Mouse (Mus musculus) layer of hippocampus, adult 9-10 months (tissue): ENCODE results near the gene Zscan22.
"Not testable (repeated sequence)": the region's sequence is repeated elsewhere in the genome, so short reads cannot be mapped to it uniquely, and the experiment has no call there.

Experiments
- DNase-seq: peaks from one replicate; pipeline ENCODE4 v3.0.0; 2022; ENCODE audit warnings: low spot score

Gene Zscan22

GRCm38 (mm10) chr7:12927693-12928589 is 30.3 kb downstream of the Zscan22 start:
- DNase-seq: no peak

DNA sequence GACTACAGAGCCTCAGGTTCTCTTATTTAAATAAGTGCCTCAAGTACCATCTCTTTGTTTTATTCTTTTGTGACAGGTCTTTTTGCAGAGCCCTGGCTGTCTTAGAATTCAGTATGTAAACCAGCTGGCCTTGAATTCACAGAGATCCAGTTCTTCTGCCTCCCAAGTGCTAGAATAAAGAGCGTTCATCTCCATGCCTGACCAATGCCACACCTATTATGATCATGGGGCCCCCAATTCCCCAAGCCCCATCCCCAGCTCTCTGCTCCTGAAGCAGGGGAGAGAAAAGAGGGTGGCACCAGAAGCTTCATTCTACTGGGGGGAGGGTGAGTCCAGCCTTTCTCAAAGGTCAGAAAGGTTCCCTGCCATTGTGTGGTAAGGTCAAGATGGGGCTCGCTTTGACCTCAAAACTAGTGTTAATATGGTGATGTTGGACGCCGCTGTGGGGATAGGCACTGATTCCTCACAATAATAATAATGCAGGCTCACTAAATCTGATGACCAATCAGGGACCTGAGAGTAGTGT is 36.1 kb downstream of the Zscan22 start:
- DNase-seq: no peak

GRCm38 (mm10) chr7:12934808-12935207 is 37.2 kb downstream of the Zscan22 start:
- no peak for DNase-seq

DNA sequence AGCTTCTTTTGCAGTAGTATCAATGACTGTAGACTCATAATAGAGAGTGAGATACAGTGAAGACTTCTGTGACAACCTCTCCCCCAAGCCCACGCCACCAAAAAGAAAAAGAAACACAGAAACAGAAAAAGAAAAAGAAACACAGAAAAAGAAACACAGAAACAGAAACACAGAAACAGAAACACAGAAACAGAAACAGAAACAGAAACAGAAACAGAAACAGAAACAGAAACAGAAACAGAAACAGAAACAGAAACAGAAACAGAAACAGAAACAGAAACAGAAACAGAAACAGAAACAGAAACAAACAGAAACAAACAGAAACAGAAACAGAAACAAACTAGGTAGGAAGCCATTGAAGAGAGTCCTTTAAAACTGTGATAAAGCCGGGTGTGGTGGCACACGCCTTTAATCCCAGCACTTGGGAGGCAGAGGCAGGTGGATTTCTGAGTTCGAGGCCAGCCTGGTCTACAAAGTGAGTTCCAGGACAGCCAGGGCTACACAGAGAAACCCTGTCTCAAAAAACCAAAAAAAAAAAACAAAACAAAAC is 39.7 kb downstream of the Zscan22 start:
- DNase-seq: not testable (repeated sequence)

- no peak for DNase-seq
These were observed 43.0 kb downstream of the Zscan22 start for GRCm38 (mm10) chr7:12940599-12940998.

- no peak for DNase-seq
These were observed 45.9 kb downstream of the Zscan22 start for GRCm38 (mm10) chr7:12943488-12943887.

- DNase-seq: peak; percentile 98
These were observed 51.6 kb downstream of the Zscan22 start for GRCm38 (mm10) chr7:12949032-12949871.

GRCm38 (mm10) chr7:12949872-12950229 is 52.2 kb downstream of the Zscan22 start:
- DNase-seq: no peak

GRCm38 (mm10) chr7:12954896-12955295 is 57.3 kb downstream of the Zscan22 start:
- no peak for DNase-seq

DNA sequence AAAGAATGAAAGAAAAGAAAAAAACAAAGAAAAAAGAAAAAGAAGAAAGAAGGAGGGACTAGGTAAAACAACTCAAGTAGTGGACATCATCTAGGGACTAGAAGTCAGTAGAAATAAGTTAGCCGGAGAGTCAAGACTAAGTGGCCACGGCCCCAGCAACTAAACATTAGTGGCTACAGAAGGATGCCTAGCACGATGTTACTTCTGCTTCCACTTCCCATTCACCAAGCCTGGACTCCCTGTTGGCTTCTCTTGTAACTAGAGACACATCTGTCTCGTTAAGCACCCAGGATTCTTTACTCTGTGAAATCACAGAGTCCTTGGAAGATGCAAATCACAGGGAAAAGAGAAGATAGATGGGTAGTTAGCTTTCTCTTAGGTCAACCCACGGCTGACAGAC is 59.9 kb downstream of the Zscan22 start:
- no peak for DNase-seq
